Mouse (Mus musculus): ENCODE measurements at regions not wholly inside any gene's neighbourhood (a gene's known extent, or its start where the extent isn't known, plus 50 kb on each side); places are given as distances from the start of the nearest gene placed in this dataset.

DNA sequence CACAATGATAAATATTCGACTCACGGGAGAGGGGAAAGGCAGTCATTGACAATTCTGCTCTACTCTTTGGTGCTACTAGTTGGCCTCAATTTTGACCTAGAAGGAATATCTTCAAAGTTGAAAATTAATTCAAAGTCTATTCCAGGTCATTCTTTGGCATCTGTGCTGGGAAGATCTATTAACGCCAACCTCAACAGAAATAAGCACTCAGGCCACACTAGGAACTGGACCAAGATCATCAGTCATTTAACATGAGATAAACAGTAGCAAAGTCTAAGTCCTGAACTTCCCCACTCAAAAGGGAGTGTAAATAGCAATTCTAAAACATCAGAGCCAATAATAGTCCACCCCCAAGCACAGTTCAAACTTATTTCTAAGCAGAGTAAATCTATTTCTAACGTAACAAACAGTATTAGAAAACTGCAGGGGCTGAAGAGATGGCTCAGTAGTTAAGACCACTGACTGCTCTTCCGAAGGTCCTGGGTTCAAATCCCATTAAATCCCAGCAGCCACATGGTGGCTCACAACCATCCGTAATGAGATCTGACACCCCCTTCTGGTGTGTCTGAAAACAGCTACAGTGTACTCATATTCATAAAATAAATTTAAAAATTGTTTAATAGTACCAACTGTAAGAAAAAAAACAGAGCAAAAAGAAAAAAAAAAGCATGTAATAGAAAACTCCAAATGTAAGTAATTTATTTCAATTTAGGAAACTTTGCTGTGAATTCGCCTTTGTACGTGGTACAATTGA, 75.1 kb upstream of the Atp2b1 start:
- no peak overlapping the region for H3K4me2 ChIP-seq
- no peak overlapping the region for H3K4me3 ChIP-seq (ENCODE audit: low read depth, low read length)
- H3K27ac ChIP-seq (ENCODE audit: low read depth) = no peak overlapping the region
- DNase-seq (no peak), ATAC-seq (ENCODE audit: insufficient read depth) (no peak)
- no peaks in the 10 kb centered on the region for H3K36me3 ChIP-seq (ENCODE audit: insufficient read depth)
- peaks cover 13% of the 10 kb centered on the region; the same call in 1 of the 2 replicates for H3K9me3 ChIP-seq (ENCODE audit: low read depth, low read length)
- no peaks in the 10 kb centered on the region for H3K27me3 ChIP-seq (ENCODE audit: insufficient read depth, low read length)
- TF ChIP-seq CTCF (IDR thresholded peaks at IDR 0.05; ENCODE audit: low read depth) = no peak
- no peaks in the 10 kb centered on the region for H3K4me1 ChIP-seq (ENCODE audit: insufficient read depth)
- WGBS = 80% methylated on average over 8 of the region's 8 CpGs
- H3K9ac ChIP-seq = no peak overlapping the region

DNA sequence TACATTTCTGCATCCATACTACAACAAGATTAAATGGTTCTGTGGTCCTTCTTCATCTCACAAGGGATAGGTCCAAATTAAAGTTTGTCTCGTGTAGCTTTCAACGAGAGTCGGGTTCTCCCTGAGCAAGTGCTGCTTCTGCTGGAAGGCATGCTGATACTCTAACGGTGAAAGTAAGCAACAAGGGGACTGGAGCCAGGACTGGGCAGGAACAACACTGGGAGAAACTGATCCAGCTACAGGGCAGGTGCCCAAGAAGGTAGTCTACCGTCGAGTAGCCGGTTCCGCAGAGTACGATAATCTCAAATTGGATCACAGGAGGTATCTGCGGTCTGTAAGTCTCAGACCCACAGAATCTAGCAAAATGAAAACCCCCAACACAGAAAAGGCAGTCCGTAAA, 74.2 kb upstream of the Atp2b1 start:
- DNase-seq (no peak), ATAC-seq (ENCODE audit: insufficient read depth) (no peak)
- no peak overlapping the region for H3K4me2 ChIP-seq
- H3K9ac ChIP-seq = no peak overlapping the region
- no peaks in the 10 kb centered on the region for H3K4me1 ChIP-seq (ENCODE audit: insufficient read depth)
- no peak for TF ChIP-seq CTCF (IDR thresholded peaks at IDR 0.05; ENCODE audit: low read depth)
- 96% methylated on average over 11 of the region's 11 CpGs for whole genome bisulfite sequencing
- H3K4me3 ChIP-seq (ENCODE audit: low read depth, low read length) = no peak overlapping the region
- H3K27me3 ChIP-seq (ENCODE audit: insufficient read depth, low read length) = no peaks in the 10 kb centered on the region
- no peak overlapping the region for H3K27ac ChIP-seq (ENCODE audit: low read depth)
- H3K9me3 ChIP-seq (ENCODE audit: low read depth, low read length) = peaks cover 18% of the 10 kb centered on the region; the same call in 1 of the 2 replicates
- H3K36me3 ChIP-seq (ENCODE audit: insufficient read depth) = no peaks in the 10 kb centered on the region

DNA sequence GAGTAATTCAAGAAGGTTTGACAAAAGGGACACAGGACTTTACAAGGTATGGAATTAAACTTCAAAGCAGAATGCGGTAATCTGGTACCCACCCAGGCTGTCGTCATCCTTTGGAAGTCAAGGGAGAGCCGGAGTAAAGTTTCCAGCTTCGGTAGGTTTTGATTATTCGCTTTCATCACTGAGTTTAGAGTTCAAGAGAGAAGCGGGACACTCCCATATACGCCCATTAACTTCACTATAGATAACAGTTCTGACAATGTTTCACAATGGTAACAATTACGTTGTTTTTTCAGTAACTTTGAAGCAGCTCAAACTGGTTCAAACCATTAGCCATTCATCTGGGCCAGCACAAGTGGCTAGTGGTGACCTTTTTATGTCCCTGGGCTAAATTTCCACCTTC, 73.8 kb upstream of the Atp2b1 start:
- no peak overlapping the region for H3K4me3 ChIP-seq (ENCODE audit: low read depth, low read length)
- peaks cover 18% of the 10 kb centered on the region; the same call in 1 of the 2 replicates for H3K9me3 ChIP-seq (ENCODE audit: low read depth, low read length)
- 93% methylated on average over 8 of the region's 8 CpGs for WGBS
- no peak overlapping the region for H3K27ac ChIP-seq (ENCODE audit: low read depth)
- H3K9ac ChIP-seq = no peak overlapping the region
- TF ChIP-seq CTCF (IDR thresholded peaks at IDR 0.05; ENCODE audit: low read depth) = no peak
- DNase-seq = no peak
- no peaks in the 10 kb centered on the region for H3K4me1 ChIP-seq (ENCODE audit: insufficient read depth)
- H3K4me2 ChIP-seq = no peak overlapping the region
- ATAC-seq (ENCODE audit: insufficient read depth) = no peak
- no peaks in the 10 kb centered on the region for H3K36me3 ChIP-seq (ENCODE audit: insufficient read depth)
- no peaks in the 10 kb centered on the region for H3K27me3 ChIP-seq (ENCODE audit: insufficient read depth, low read length)

DNA sequence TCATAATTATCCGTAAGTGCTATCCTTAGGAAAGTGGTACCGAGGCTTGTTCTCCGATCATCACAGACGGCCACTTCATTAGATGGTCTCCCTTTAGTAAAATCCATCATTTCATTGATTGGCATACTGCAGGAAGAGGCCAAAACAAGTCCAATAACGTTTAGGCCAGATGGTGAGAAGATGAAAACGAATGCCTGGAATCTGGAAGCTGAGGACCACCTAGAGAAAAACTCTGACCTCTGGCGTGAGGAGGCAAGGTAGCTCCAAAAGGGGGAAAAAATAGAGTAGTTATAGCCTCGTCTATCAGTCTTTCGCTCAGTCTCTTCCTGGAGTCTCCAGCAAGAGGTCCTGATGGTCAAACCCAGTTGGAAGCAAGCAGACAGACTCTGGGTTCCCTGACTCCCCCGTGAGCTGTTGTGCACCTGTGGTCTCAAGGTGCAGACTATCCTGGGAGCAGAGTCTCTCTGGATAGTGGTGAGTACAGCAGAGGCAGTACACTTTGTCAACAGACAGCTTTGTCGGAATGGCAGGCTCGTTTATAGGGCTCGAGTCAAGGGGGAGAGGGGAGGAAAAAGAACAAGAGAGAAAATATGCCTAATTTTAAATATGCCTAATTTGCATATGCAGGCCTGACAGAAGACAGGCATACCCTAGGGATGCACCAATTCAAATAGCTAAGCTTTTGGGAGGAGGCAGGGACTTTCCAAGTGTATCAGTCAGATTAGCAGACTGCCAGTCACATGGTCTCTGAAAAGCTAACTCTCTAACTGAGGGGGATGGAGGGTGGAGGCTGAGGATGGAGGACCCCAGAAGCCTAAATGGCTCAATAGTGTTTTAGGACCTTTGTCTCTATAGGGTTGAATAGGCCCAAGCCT, 73.0 kb upstream of the Atp2b1 start:
- no peak overlapping the region for H3K4me3 ChIP-seq (ENCODE audit: low read depth, low read length)
- H3K9ac ChIP-seq = no peak overlapping the region
- WGBS = 87% methylated on average over 13 of the region's 13 CpGs
- no peaks in the 10 kb centered on the region for H3K27me3 ChIP-seq (ENCODE audit: insufficient read depth, low read length)
- H3K4me1 ChIP-seq (ENCODE audit: insufficient read depth) = no peaks in the 10 kb centered on the region
- peaks cover 18% of the 10 kb centered on the region; the same call in 1 of the 2 replicates for H3K9me3 ChIP-seq (ENCODE audit: low read depth, low read length)
- ATAC-seq (ENCODE audit: insufficient read depth) (no peak), DNase-seq (no peak)
- TF ChIP-seq CTCF (IDR thresholded peaks at IDR 0.05; ENCODE audit: low read depth) = no peak
- H3K27ac ChIP-seq (ENCODE audit: low read depth) = no peak overlapping the region
- H3K4me2 ChIP-seq = no peak overlapping the region
- H3K36me3 ChIP-seq (ENCODE audit: insufficient read depth) = no peaks in the 10 kb centered on the region

GRCm38 (mm10) chr10:98841860-98842259, 72.3 kb upstream of the Atp2b1 start:
- Histone ChIP-seq H3K4me2 (no peak overlapping the region), H3K4me1 (ENCODE audit: insufficient read depth) (no peaks in the 10 kb centered on the region), H3K27me3 (ENCODE audit: insufficient read depth, low read length) (no peaks in the 10 kb centered on the region), H3K27ac (ENCODE audit: low read depth) (no peak overlapping the region), H3K36me3 (ENCODE audit: insufficient read depth) (no peaks in the 10 kb centered on the region), H3K9me3 (ENCODE audit: low read depth, low read length) (peaks cover 18% of the 10 kb centered on the region; the same call in 1 of the 2 replicates), H3K4me3 (ENCODE audit: low read depth, low read length) (no peak overlapping the region), H3K9ac (no peak overlapping the region)
- WGBS = 86% methylated on average over 3 of the region's 3 CpGs
- ATAC-seq (ENCODE audit: insufficient read depth) = no peak
- TF ChIP-seq CTCF (IDR thresholded peaks at IDR 0.05; ENCODE audit: low read depth) = no peak
- DNase-seq = no peak

DNA sequence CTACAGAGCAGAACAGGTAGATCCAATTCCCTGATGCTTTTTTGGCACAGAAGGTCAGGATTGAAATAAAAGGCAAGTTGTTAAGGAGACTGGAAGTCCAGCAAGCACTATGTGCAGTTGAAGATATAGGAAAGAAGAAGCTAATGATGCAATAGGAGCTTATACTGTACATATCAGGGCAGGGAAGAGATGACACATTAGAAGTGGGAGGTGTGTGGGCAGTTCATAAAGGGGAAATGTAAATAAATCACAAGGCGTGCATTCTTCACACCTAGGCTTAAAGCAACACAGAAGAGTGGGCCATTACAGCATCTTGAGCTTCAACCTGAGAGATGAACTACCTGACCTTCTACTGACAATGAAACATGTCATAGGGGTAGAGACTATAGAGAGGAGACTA, 71.5 kb upstream of the Atp2b1 start:
- Histone ChIP-seq H3K4me1 (ENCODE audit: insufficient read depth) (no peaks in the 10 kb centered on the region), H3K9ac (no peak overlapping the region), H3K4me2 (no peak overlapping the region), H3K36me3 (ENCODE audit: insufficient read depth) (no peaks in the 10 kb centered on the region), H3K27ac (ENCODE audit: low read depth) (no peak overlapping the region), H3K27me3 (ENCODE audit: insufficient read depth, low read length) (no peaks in the 10 kb centered on the region), H3K9me3 (ENCODE audit: low read depth, low read length) (peaks cover 18% of the 10 kb centered on the region; the same call in 1 of the 2 replicates), H3K4me3 (ENCODE audit: low read depth, low read length) (no peak overlapping the region)
- 91% methylated on average over 1 of the region's 1 CpGs for WGBS
- ATAC-seq (ENCODE audit: insufficient read depth) (no peak), DNase-seq (no peak)
- TF ChIP-seq CTCF (IDR thresholded peaks at IDR 0.05; ENCODE audit: low read depth) = no peak

- Histone ChIP-seq H3K36me3 (ENCODE audit: insufficient read depth) (no peaks in the 10 kb centered on the region), H3K9me3 (ENCODE audit: low read depth, low read length) (no peaks in the 10 kb centered on the region; the same call in 1 of the 2 replicates), H3K27me3 (ENCODE audit: insufficient read depth, low read length) (no peaks in the 10 kb centered on the region), H3K9ac (no peak overlapping the region), H3K27ac (ENCODE audit: low read depth) (no peak overlapping the region), H3K4me3 (ENCODE audit: low read depth, low read length) (no peak overlapping the region), H3K4me1 (ENCODE audit: insufficient read depth) (no peaks in the 10 kb centered on the region), H3K4me2 (no peak overlapping the region)
- WGBS = 51% methylated on average over 3 of the region's 3 CpGs
- ATAC-seq (ENCODE audit: insufficient read depth) (no peak), DNase-seq (no peak)
- TF ChIP-seq CTCF (IDR thresholded peaks at IDR 0.05; ENCODE audit: low read depth) = no peak
Measured at GRCm38 (mm10) chr10:98849851-98850250, 64.4 kb upstream of the Atp2b1 start.
